Mouse (Mus musculus) neural tube, embryonic 11.5 days (tissue): Measurements from ENCODE around the gene Srgap3. TPM values are rescaled to one million over a fixed set of nuclear protein-coding genes. Genes with fewer than 3 reads are reported as not detected.

Source experiments
- ATAC-seq: fragments of 200-750 bp; cut with Nextera tagmentation; 2 replicates; pipeline ENCODE4 v1.8.0; 2017; ENCODE audit warnings: moderate number of reproducible peaks, mild to moderate bottlenecking, moderate TSS enrichment, moderate library complexity; ENCODE audit not compliant: insufficient read depth, low FRiP score, low TSS enrichment
- DNase-seq: peaks from one replicate; pipeline ENCODE4 v3.0.0-alpha.2; 2015; ENCODE audit warnings: low spot score
- H3K27ac ChIP-seq: fragments of 300-500 bp; sonication (generic); 2 replicates; pipeline ENCODE4 v1.5.1; 2014; ENCODE audit warnings: low read depth, mild to moderate bottlenecking, low read length
- H3K27me3 ChIP-seq: fragments of 300-500 bp; sonication (generic); 2 replicates; pipeline ENCODE4 v1.6.1; 2014; ENCODE audit warnings: mild to moderate bottlenecking, low read length, mixed read lengths; ENCODE audit not compliant: control insufficient read depth, insufficient read depth
- H3K36me3 ChIP-seq: fragments of 300-500 bp; sonication (generic); 2 replicates; pipeline ENCODE4 v1.6.1; 2014; ENCODE audit warnings: mild to moderate bottlenecking, low read length, moderate library complexity, mixed read lengths; ENCODE audit not compliant: control insufficient read depth, insufficient read depth
- H3K4me1 ChIP-seq: fragments of 300-500 bp; sonication (generic); 2 replicates; pipeline ENCODE4 v1.6.1; 2014; ENCODE audit warnings: low read length, mixed read lengths; ENCODE audit not compliant: control insufficient read depth, insufficient read depth
- H3K4me2 ChIP-seq: fragments of 300-500 bp; sonication (generic); 2 replicates; pipeline ENCODE4 v1.6.1; 2014; ENCODE audit warnings: low read depth, mild to moderate bottlenecking, moderate library complexity
- H3K4me3 ChIP-seq: fragments of 300-500 bp; sonication (generic); 2 replicates; pipeline ENCODE4 v1.5.1; 2014; ENCODE audit warnings: low read depth, low read length
- H3K9ac ChIP-seq: fragments of 300-500 bp; sonication (generic); 2 replicates; pipeline ENCODE4 v1.6.1; 2014; ENCODE audit warnings: mild to moderate bottlenecking, low read length
- H3K9me3 ChIP-seq: fragments of 300-500 bp; sonication (generic); 2 replicates; pipeline ENCODE4 v1.6.1; 2016; ENCODE audit warnings: low read length; ENCODE audit not compliant: control insufficient read depth
- WGBS: fragments of 180-500 bp; shearing (Covaris S2); extraction: QIAGEN DNeasy Blood & Tissue Kit; methylation state at CpG from one replicate; pipeline ENCODE4 v1.1.7; 2014; 5-methylcytosine and 5-hydroxymethylcytosine counted together
- polyA plus RNA-seq: library from polyadenylated mRNA; unstranded; fragments of >200 nt; fragmentation: Nextera tagmentation; extraction: Ambion mirVana; gene quantifications from 2 replicates; pipeline ENCODE4 v1.2.1, GENCODE M21; 2014

Gene Srgap3
- polyA plus RNA-seq, 1 experiment from 2014 or later = 37.4 TPM

GRCm38 (mm10) chr6:112976136-112976535 lies 29.1 kb upstream of the Srgap3 start:
- no peak overlapping the region for H3K4me3 ChIP-seq
- no peak overlapping the region for H3K4me2 ChIP-seq
- no peak overlapping the region for H3K9ac ChIP-seq
- no peak overlapping the region for H3K27ac ChIP-seq
- H3K36me3 ChIP-seq = no peaks in the 10 kb centered on the region
- ATAC-seq (no peak), DNase-seq (no peak)
- 90% methylated on average over 16 of the region's 16 CpGs for WGBS
- H3K4me1 ChIP-seq = peaks cover 22% of the 10 kb centered on the region
- H3K27me3 ChIP-seq = no peaks in the 10 kb centered on the region
- H3K9me3 ChIP-seq = no peaks in the 10 kb centered on the region

GRCm38 (mm10) chr6:112973786-112974720 lies 27.0 kb upstream of the Srgap3 start:
- peak; percentile 47 for DNase-seq
- Histone ChIP-seq H3K27ac (peak overlapping the region; percentile 71), H3K4me2 (peak overlapping the region; percentile 10; the same call in 1 of the 2 replicates), H3K36me3 (no peaks in the 10 kb centered on the region), H3K9ac (no peak overlapping the region), H3K4me3 (no peak overlapping the region), H3K4me1 (peaks cover 26% of the 10 kb centered on the region), H3K27me3 (no peaks in the 10 kb centered on the region), H3K9me3 (no peaks in the 10 kb centered on the region)
- 52% methylated on average over 19 of the region's 19 CpGs for WGBS
- no peak for ATAC-seq

GRCm38 (mm10) chr6:112972858-112973631 lies 26.0 kb upstream of the Srgap3 start:
- peaks cover 26% of the 10 kb centered on the region for H3K4me1 ChIP-seq
- no peaks in the 10 kb centered on the region for H3K27me3 ChIP-seq
- no peak overlapping the region for H3K4me3 ChIP-seq
- H3K36me3 ChIP-seq = no peaks in the 10 kb centered on the region
- ATAC-seq (peak; percentile 84), DNase-seq (peak; percentile 84)
- H3K9me3 ChIP-seq = 0 out of 2 replicates have a peak, but pooled peaks cover 2% of the 10 kb centered on the region
- WGBS = 15% methylated on average over 18 of the region's 18 CpGs
- peak overlapping the region; percentile 71 for H3K27ac ChIP-seq
- peak overlapping the region; percentile 10 for H3K4me2 ChIP-seq
- no peak overlapping the region for H3K9ac ChIP-seq

GRCm38 (mm10) chr6:112972127-112972526 lies 25.1 kb upstream of the Srgap3 start:
- DNase-seq (peak; percentile 34), ATAC-seq (peak; percentile 16; the same call in 1 of the 2 replicates)
- Histone ChIP-seq H3K27me3 (no peaks in the 10 kb centered on the region), H3K36me3 (no peaks in the 10 kb centered on the region), H3K27ac (peak overlapping the region; percentile 71), H3K4me1 (peaks cover 26% of the 10 kb centered on the region), H3K9ac (0 out of 2 replicates have a peak overlapping the region, but pooled peaks have one; percentile 15), H3K9me3 (0 out of 2 replicates have a peak, but pooled peaks cover 2% of the 10 kb centered on the region), H3K4me2 (peak overlapping the region; percentile 26; the same call in 1 of the 2 replicates), H3K4me3 (no peak overlapping the region)
- 31% methylated on average over 10 of the region's 10 CpGs for WGBS

- Histone ChIP-seq H3K27ac (0 out of 2 replicates have a peak overlapping the region, but pooled peaks have one; percentile 71), H3K36me3 (no peaks in the 10 kb centered on the region), H3K9ac (no peak overlapping the region; the same call in 1 of the 2 replicates), H3K4me1 (peaks cover 26% of the 10 kb centered on the region), H3K27me3 (no peaks in the 10 kb centered on the region), H3K4me3 (no peak overlapping the region), H3K4me2 (no peak overlapping the region), H3K9me3 (0 out of 2 replicates have a peak, but pooled peaks cover 2% of the 10 kb centered on the region)
- DNase-seq = no peak
- WGBS = 45% methylated on average over 6 of the region's 6 CpGs
- no peak for ATAC-seq
These were observed 24.2 kb upstream of the Srgap3 start for GRCm38 (mm10) chr6:112971116-112971768.

GRCm38 (mm10) chr6:112967359-112967758 lies 20.3 kb upstream of the Srgap3 start:
- 89% methylated on average over 6 of the region's 6 CpGs for WGBS
- H3K9me3 ChIP-seq = 0 out of 2 replicates have a peak, but pooled peaks cover 2% of the 10 kb centered on the region
- no peaks in the 10 kb centered on the region for H3K27me3 ChIP-seq
- H3K4me2 ChIP-seq = no peak overlapping the region
- no peak overlapping the region for H3K4me3 ChIP-seq
- H3K27ac ChIP-seq = no peak overlapping the region
- H3K36me3 ChIP-seq = no peaks in the 10 kb centered on the region
- H3K9ac ChIP-seq = no peak overlapping the region
- DNase-seq (no peak), ATAC-seq (no peak)
- H3K4me1 ChIP-seq = peaks cover 16% of the 10 kb centered on the region

GRCm38 (mm10) chr6:112958360-112958759 lies 11.3 kb upstream of the Srgap3 start:
- WGBS = 57% methylated on average over 6 of the region's 6 CpGs
- no peak for ATAC-seq

More at GRCm38 (mm10) chr6:112958360-112958759, 11.3 kb upstream of the Srgap3 start:
- peaks cover 15% of the 10 kb centered on the region for H3K4me1 ChIP-seq
- H3K9ac ChIP-seq = no peak overlapping the region
- no peaks in the 10 kb centered on the region for H3K36me3 ChIP-seq
- DNase-seq = no peak
- no peaks in the 10 kb centered on the region for H3K9me3 ChIP-seq
- H3K4me3 ChIP-seq = no peak overlapping the region
- H3K4me2 ChIP-seq = no peak overlapping the region
- no peaks in the 10 kb centered on the region for H3K27me3 ChIP-seq
- 0 out of 2 replicates have a peak overlapping the region, but pooled peaks have one; percentile 23 for H3K27ac ChIP-seq
